Mouse (Mus musculus): ENCODE results near the gene Tcp10b.

The Tcp10b gene

GRCm38 (mm10) chr17:13060804-13061203, at the start of gene Tcp10b:
Tcp10b (plus strand) TSS chr17:13061104.
- 93% methylated on average over 4 of the region's 4 CpGs for WGBS

- WGBS, result 87% methylated on average over 3 of the region's 3 CpGs
These were observed 47.6 kb upstream of the Tcp10b start for GRCm38 (mm10) chr17:13013316-13013715.

- WGBS, result 76% methylated on average over 4 of the region's 12 CpGs
These were observed 24.2 kb upstream of the Tcp10b start for GRCm38 (mm10) chr17:13036627-13037192.

- 6% methylated on average over 4 of the region's 4 CpGs for WGBS
These were observed 16.8 kb upstream of the Tcp10b start for GRCm38 (mm10) chr17:13043846-13044673.

- 64% methylated on average over 2 of the region's 8 CpGs for WGBS
These were observed 8.6 kb upstream of the Tcp10b start, which contains the start of gene Gpr31b for GRCm38 (mm10) chr17:13052124-13052813. Gpr31b (minus strand) TSS chr17:13052296.

GRCm38 (mm10) chr17:13062882-13063281, 2.0 kb downstream of the Tcp10b start:
- WGBS, result 91% methylated on average over 6 of the region's 7 CpGs

- 100% methylated on average over 1 of the region's 4 CpGs for WGBS
These were observed 7.0 kb downstream of the Tcp10b start for GRCm38 (mm10) chr17:13067864-13068385.

GRCm38 (mm10) chr17:13069227-13069626, 8.3 kb downstream of the Tcp10b start:
- 59% methylated on average over 4 of the region's 5 CpGs for WGBS

- no CpG with 5 or more reads among the region's 1 CpGs for WGBS
These were observed 30.6 kb downstream of the Tcp10b start for GRCm38 (mm10) chr17:13091510-13091909.

- WGBS, result 60% methylated on average over 8 of the region's 8 CpGs
These were observed 31.3 kb downstream of the Tcp10b start for GRCm38 (mm10) chr17:13092100-13092764.

- 91% methylated on average over 2 of the region's 4 CpGs for WGBS
These were observed 32.1 kb downstream of the Tcp10b start for GRCm38 (mm10) chr17:13092960-13093359.

- 59% methylated on average over 5 of the region's 5 CpGs for WGBS
These were observed 45.7 kb downstream of the Tcp10b start for GRCm38 (mm10) chr17:13106563-13106962.

GRCm38 (mm10) chr17:13112504-13113291, 51.8 kb downstream of the Tcp10b start:
- 48% methylated on average over 3 of the region's 9 CpGs for WGBS

GRCm38 (mm10) chr17:13123308-13124038, 62.6 kb downstream of the Tcp10b start:
- 86% methylated on average over 2 of the region's 5 CpGs for WGBS

- WGBS, result 40% methylated on average over 3 of the region's 3 CpGs
These were observed 63.3 kb downstream of the Tcp10b start for GRCm38 (mm10) chr17:13124241-13124640.

- no CpG with 5 or more reads among the region's 3 CpGs for WGBS
These were observed 68.4 kb downstream of the Tcp10b start for GRCm38 (mm10) chr17:13129324-13129723.

- WGBS, result 88% methylated on average over 9 of the region's 11 CpGs
These were observed 69.0 kb downstream of the Tcp10b start for GRCm38 (mm10) chr17:13129737-13130465.

GRCm38 (mm10) chr17:13131710-13132109, 70.8 kb downstream of the Tcp10b start, which contains the start of gene Unc93a:
Unc93a (minus strand) TSS chr17:13131810.
- WGBS, result 73% methylated on average over 3 of the region's 4 CpGs

Measured in cerebral cortex, adult 2 months (tissue).